Mouse (Mus musculus) frontal cortex, adult (tissue): ENCODE data around the gene Dhx15.

Experiments used
- ATAC-seq: cut with Nextera tagmentation; 2 replicates; pipeline ENCODE4 v1.9.2; 2017; ENCODE audit warnings: mild to moderate bottlenecking, moderate library complexity, mixed read lengths; ENCODE audit not compliant: low TSS enrichment

Gene Dhx15

GRCm38 (mm10) chr5:52110808-52111663, 79.3 kb downstream of the Dhx15 start:
- peak; percentile 39 for ATAC-seq
